Mouse (Mus musculus) olfactory bulb, adult 2 months (tissue): ENCODE data around the gene Egfl7. TPM values are rescaled to one million over a fixed set of nuclear protein-coding genes. Genes with fewer than 3 reads are reported as not detected.

ENCODE experiments used
- H3K27ac ChIP-seq: fragments of 200-500 bp; 2 replicates; pipeline ENCODE4 v1.5.1; 2012; ENCODE audit warnings: low read depth, low read length; ENCODE audit not compliant: insufficient read depth
- H3K4me1 ChIP-seq: fragments of 200-500 bp; 2 replicates; pipeline ENCODE4 v1.6.1; 2012; ENCODE audit warnings: low read length; ENCODE audit not compliant: control insufficient read depth, insufficient read depth
- H3K4me3 ChIP-seq: fragments of 200-500 bp; 2 replicates; pipeline ENCODE4 v1.5.1; 2012; ENCODE audit warnings: mild to moderate bottlenecking, low read depth, low read length, moderate library complexity; ENCODE audit not compliant: insufficient read depth
- CTCF ChIP-seq: fragments of 200-500 bp; IDR thresholded peaks from 2 replicates; pipeline ENCODE4 v1.5.1; 2012; ENCODE audit warnings: low read depth, mild to moderate bottlenecking, low read length, moderate library complexity; ENCODE audit not compliant: insufficient read depth
- POLR2A ChIP-seq: fragments of 200-500 bp; IDR thresholded peaks from 2 replicates; pipeline ENCODE4 v1.6.1; 2012; ENCODE audit warnings: mild to moderate bottlenecking, low read depth, low read length, moderate library complexity; ENCODE audit not compliant: insufficient read depth
- WGBS: fragments of 180-500 bp; shearing (Covaris S2); methylation state at CpG from one replicate; pipeline ENCODE4 v1.1.7; 2018; 5-methylcytosine and 5-hydroxymethylcytosine counted together
- polyA plus RNA-seq: library from polyadenylated mRNA; stranded (reverse); fragments of >200 nt; gene quantifications from 2 replicates; pipeline ENCODE4 v1.2.4, GENCODE M21; 2012; ENCODE audit warnings: low replicate concordance; ENCODE audit not compliant: missing spikeins, insufficient read depth, insufficient read length

The Egfl7 gene
- polyA plus RNA-seq, 1 experiment = not detected

DNA sequence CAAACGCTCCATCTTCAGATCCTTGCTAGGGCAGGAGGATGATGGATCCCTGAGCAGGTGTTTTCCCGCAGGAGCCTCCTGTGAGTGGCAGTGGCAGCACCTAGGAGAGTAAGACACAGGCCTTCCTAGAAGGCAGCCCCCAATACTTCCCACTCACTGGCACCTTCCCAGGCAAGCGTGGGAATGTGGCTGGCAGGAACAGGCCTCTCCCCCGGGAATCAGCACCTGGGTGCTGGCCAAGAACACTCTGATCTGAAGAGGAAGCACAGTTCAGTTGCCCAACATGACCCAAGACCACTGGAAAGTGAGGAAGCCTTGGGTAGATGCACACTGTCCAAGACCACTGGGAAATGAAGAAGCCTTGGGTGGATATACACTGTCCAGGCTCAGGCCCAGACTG lies 24.7 kb upstream of the Egfl7 start:
- H3K4me3 ChIP-seq = no peak overlapping the region
- TF ChIP-seq CTCF = no peak
- TF ChIP-seq POLR2A = no peak
- peaks cover 12% of the 10 kb centered on the region for H3K4me1 ChIP-seq
- WGBS = 66% methylated on average over 4 of the region's 4 CpGs
- no peak overlapping the region for H3K27ac ChIP-seq

DNA sequence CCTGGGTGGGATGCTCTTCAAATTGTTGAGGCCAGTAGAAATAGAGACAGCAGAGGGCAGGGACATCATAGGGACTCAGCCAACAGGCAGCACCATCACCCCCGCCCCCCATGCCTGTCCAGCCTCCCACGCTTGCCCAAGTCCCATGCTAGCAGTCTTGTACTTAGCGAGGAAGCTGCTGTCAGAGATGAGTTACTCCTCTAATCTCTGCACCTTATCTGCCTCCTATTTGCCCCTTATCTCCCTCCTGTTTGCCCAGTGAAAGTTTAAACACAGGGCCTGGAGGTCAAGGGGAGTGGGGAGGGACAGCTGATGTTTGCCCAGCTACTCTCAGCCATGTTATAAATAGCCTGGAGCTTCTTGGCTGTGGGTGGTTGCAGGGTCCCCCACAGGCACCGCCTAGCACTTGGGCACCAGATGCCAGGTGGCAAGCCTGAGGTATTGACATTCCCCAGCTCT lies 23.2 kb upstream of the Egfl7 start:
- H3K4me1 ChIP-seq = peaks cover 12% of the 10 kb centered on the region; the same call in 1 of the 2 replicates
- no peak overlapping the region for H3K4me3 ChIP-seq
- no peak overlapping the region for H3K27ac ChIP-seq
- 84% methylated on average over 4 of the region's 4 CpGs for WGBS
- TF ChIP-seq POLR2A = no peak
- no peak for TF ChIP-seq CTCF

DNA sequence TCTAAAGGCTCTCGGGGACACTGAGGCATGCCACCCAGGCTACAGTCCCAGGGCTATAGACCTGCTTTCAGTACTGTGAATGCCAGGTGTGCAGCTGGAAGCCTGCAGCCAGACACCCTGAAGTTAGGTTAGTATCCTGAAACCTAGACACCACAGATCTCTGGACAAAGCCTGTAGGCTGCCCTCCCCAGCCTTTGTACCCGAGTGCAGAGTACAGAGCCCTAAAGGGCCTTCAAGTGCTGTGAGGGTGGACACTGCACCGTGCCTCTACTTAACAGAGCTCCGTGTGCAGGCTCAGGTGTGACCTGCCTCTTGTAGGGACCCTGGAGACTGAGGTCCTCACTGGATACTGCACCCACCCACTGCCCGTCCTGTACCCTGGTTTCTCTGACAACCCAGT lies 19.3 kb upstream of the Egfl7 start:
- Histone ChIP-seq H3K4me3 (no peak overlapping the region), H3K27ac (no peak overlapping the region), H3K4me1 (peaks cover 9% of the 10 kb centered on the region; the same call in 1 of the 2 replicates)
- no peak for TF ChIP-seq POLR2A
- TF ChIP-seq CTCF = no peak
- WGBS = 82% methylated on average over 5 of the region's 5 CpGs

DNA sequence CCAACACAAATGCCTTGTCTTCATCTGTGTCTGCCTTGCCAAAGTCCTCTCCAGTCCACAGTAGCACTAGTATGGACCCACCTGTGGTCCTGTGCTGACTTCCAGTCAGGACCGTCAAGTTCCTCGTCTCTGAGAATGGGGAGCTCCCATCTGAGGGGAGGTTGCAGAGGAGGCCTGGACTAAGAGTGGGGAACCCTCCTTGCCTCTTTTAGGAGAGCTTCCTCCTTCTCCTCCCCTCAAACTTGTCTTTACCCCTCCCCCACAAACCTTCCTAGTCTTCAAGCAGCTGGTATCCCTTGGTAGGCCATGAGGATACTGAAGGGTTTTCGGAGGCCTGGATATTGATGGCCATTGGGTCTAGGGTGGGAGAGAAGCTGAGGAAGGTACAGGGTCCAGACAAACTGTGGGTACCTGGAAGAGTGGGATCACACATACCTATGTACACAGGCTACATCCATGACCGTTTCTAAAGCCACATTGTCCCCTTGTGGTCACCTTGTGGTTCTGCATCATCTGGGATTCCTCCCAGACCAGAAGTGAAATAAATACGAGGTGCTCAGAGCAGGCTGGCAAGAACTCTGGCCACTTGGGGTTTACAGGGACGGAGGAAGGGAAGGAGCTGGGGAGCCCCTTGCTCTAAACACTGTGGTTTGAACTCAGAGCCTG lies 18.3 kb upstream of the Egfl7 start:
- Histone ChIP-seq H3K4me1 (peaks cover 10% of the 10 kb centered on the region; the same call in 1 of the 2 replicates), H3K4me3 (no peak overlapping the region), H3K27ac (no peak overlapping the region)
- TF ChIP-seq CTCF (no peak), POLR2A (no peak)
- 49% methylated on average over 6 of the region's 6 CpGs for WGBS

DNA sequence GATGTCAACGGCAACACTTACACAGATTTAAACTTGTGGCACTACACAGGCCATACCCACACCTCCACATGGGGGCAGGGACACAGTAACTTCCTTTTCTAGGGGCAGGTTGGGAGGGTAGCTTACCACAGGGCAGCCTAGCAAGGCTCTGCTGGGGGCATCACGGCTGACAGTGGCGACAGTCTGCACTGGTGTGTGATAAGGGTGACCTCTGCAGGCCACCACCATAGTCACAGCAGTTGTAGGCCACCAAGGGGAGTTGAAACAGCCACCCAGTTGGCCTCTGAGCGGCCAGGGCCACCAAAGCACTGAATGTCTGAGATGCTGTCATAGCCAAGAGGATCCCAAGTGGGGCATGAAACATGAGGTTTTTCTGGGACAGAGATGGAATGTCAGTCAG lies 13.6 kb upstream of the Egfl7 start:
- WGBS = 19% methylated on average over 4 of the region's 4 CpGs
- H3K4me3 ChIP-seq = no peak overlapping the region
- no peak overlapping the region for H3K27ac ChIP-seq
- peaks cover 4% of the 10 kb centered on the region; the same call in 1 of the 2 replicates for H3K4me1 ChIP-seq
- TF ChIP-seq CTCF = peak; percentile 70
- TF ChIP-seq POLR2A = no peak

DNA sequence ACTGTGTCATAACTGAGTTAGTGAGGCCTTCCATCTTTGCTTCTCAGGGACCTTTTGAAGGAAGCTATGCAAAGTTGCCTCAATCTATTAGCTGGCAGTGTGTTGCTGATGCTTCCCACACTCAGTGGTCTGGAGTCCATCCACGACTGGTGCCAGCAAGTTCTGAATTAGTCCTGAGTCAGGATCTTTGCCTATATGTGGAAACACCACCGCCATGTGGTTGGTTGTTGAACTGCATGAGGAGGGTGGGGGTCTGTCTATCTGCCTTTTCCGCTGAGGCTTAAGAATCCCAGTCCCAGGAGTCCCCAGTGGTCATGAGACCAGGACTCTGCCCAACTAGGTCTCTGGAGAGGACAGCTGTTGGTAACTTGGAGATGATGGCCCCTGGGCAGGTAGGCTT lies 9.8 kb upstream of the Egfl7 start:
- TF ChIP-seq CTCF = peak; percentile 52
- TF ChIP-seq POLR2A = no peak
- no peak overlapping the region for H3K4me3 ChIP-seq
- H3K4me1 ChIP-seq = 0 out of 2 replicates have a peak, but pooled peaks cover 5% of the 10 kb centered on the region
- WGBS = 26% methylated on average over 3 of the region's 3 CpGs
- H3K27ac ChIP-seq = no peak overlapping the region

DNA sequence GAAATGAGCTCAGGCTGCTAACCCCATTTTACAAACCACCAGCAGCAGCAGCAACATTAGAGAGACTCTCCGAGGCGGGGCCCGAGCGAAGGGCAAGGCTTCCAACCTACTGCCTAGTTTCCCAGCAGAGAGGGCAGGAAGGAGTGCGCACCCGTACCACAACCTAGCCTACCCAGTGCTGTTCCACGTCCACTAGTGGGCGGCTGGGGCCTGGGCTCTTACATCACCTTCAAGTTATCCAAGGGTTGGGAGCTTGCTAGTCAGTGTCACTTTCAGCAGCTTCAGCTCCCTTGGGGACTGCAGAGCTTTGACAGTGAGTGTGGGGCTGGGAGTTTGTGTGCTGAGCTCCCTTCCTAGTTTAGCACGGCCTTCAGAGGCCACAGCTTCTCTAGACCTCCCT lies 8.4 kb upstream of the Egfl7 start:
- no peak overlapping the region for H3K4me3 ChIP-seq
- TF ChIP-seq POLR2A (no peak), CTCF (no peak)
- WGBS = 83% methylated on average over 9 of the region's 9 CpGs
- H3K27ac ChIP-seq = no peak overlapping the region
- 0 out of 2 replicates have a peak, but pooled peaks cover 3% of the 10 kb centered on the region for H3K4me1 ChIP-seq

DNA sequence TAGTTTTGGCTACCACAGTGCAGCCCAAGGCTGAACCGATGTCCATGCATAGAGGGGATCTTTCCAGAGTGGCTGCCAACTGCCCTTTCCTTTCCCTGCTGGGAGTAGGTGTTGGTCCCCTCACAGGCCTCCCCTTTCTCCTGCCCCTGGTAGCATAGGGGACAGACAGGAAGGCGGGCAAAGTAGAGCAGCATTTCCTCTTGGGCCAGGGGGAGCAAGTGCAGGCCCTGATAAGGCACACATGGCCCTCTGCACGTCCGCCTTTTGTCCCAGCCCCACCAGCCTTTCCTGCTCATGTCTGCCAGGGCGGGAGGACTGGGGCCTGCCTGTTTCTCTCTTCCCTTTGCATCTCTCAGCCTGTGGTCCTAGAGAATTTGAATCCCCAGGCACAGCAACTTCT lies 8.0 kb upstream of the Egfl7 start:
- Histone ChIP-seq H3K4me3 (no peak overlapping the region), H3K27ac (no peak overlapping the region), H3K4me1 (0 out of 2 replicates have a peak, but pooled peaks cover 3% of the 10 kb centered on the region)
- TF ChIP-seq POLR2A (no peak), CTCF (no peak)
- 84% methylated on average over 5 of the region's 5 CpGs for WGBS

DNA sequence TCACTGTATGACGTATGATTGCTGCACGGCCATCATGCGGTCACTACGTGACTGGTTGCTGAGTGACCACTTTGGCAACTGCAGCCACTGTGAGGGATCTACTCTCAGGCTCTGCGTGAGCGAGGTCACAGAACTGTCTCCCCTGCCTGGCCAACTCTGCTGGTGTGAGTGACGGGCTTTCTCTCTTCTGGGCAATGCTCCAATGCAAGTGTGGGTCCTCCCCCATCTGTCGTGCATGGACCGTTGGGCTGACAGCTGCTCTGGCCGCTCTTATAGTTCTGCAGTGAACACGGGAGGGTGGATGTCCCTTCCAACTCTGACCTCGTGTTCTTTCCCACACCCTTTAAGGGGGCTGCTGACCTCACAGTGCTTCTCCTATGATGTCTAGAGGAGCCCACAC lies 6.4 kb upstream of the Egfl7 start:
- no peak overlapping the region for H3K4me3 ChIP-seq
- H3K4me1 ChIP-seq = 0 out of 2 replicates have a peak, but pooled peaks cover 7% of the 10 kb centered on the region
- H3K27ac ChIP-seq = no peak overlapping the region
- 37% methylated on average over 12 of the region's 12 CpGs for WGBS
- no peak for TF ChIP-seq POLR2A
